ENCODE assay signal across 8 mouse cellular contexts in the genomic region with DNA sequence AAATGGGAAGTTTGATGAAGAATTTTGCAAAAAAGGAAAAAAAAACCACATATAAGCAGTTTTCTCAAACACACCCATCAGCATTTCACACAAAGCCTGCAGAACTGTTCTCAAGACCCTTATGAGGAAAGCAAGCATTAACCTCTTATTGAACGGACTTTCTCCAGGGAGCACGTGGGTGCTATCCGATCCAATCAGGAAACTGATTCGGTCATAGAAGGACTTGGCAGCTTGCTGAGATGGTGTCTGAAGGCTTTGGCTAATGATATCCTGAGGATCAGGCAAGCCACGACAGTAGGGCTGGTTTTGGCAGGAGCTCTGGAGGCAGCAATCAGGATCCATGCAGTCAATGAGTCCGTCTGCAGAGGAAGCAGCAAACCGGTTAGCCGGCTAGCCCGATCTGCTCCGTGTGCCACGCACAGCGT.
A peak's percentile ranks its signal among the peaks of the same experiment; 100 is the strongest.
DNase-seq lines count a peak whose midpoint lies in the region; ATAC-seq lines count a peak whose summit lies in the region.

No protein-coding gene starts in this region.

- no peaks in the 10 kb centered on the region for H3K27me3 ChIP-seq in hindbrain, embryonic 11.5 days (ENCODE audit: control insufficient read depth, insufficient read depth, low read length)
- no peaks in the 10 kb centered on the region for H3K27me3 ChIP-seq in hindbrain, embryonic 10.5 days (ENCODE audit: insufficient read depth, poor library complexity, severe bottlenecking)
- H3K27me3 ChIP-seq in embryonic facial prominence, embryonic 13.5 days: no peaks in the 10 kb centered on the region

- 61% methylated on average over 12 of the region's 12 CpGs for WGBS in hindbrain, embryonic 11.5 days
- 67% methylated on average over 12 of the region's 12 CpGs for WGBS in hindbrain, embryonic 10.5 days
- WGBS in embryonic facial prominence, embryonic 13.5 days: 31% methylated on average over 12 of the region's 12 CpGs

- H3K4me2 ChIP-seq in hindbrain, embryonic 11.5 days (replicated peaks; ENCODE audit: low read depth, low read length): no peak overlapping the region
- H3K4me2 ChIP-seq in embryonic facial prominence, embryonic 13.5 days: peak overlapping the region; percentile 36

- no peaks in the 10 kb centered on the region for H3K4me1 ChIP-seq in hindbrain, embryonic 11.5 days (replicated peaks; ENCODE audit: control insufficient read depth, insufficient read depth, low read length)
- peaks cover 11% of the 10 kb centered on the region; the same call in 1 of the 2 replicates for H3K4me1 ChIP-seq in hindbrain, embryonic 10.5 days (replicated peaks)
- H3K4me1 ChIP-seq in embryonic facial prominence, embryonic 13.5 days: peaks cover 14% of the 10 kb centered on the region

- ATAC-seq in hindbrain, embryonic 11.5 days (ENCODE audit: low FRiP score): peak; percentile 49; the same call in 1 of the 2 replicates
- ATAC-seq in embryonic facial prominence, embryonic 13.5 days (ENCODE audit: insufficient number of reproducible peaks, insufficient read depth, low FRiP score, low TSS enrichment, low read depth): peak; percentile 62; the same call in 1 of the 2 replicates
- no peak for ATAC-seq in monocyte, adult 5-6 weeks (replicated peaks; ENCODE audit: insufficient number of reproducible peaks, low FRiP score, low TSS enrichment, poor library complexity, severe bottlenecking)

- H3K9ac ChIP-seq in hindbrain, embryonic 11.5 days (ENCODE audit: low read depth, low read length): no peak overlapping the region
- no peak overlapping the region for H3K9ac ChIP-seq in embryonic facial prominence, embryonic 13.5 days

- H3K9me3 ChIP-seq in hindbrain, embryonic 11.5 days (ENCODE audit: control insufficient read depth, low read length): no peaks in the 10 kb centered on the region
- no peaks in the 10 kb centered on the region for H3K9me3 ChIP-seq in hindbrain, embryonic 10.5 days
- H3K9me3 ChIP-seq in embryonic facial prominence, embryonic 13.5 days: no peaks in the 10 kb centered on the region

- no peak overlapping the region for H3K27ac ChIP-seq in hindbrain, embryonic 11.5 days (ENCODE audit: low read depth, low read length)
- H3K27ac ChIP-seq in hindbrain, embryonic 10.5 days: no peak overlapping the region
- H3K27ac ChIP-seq in embryonic facial prominence, embryonic 13.5 days: peak overlapping the region; percentile 44; the same call in 1 of the 2 replicates

- DNase-seq in hindbrain, embryonic 11.5 days (ENCODE audit: low spot score): peak; percentile 27
- no peak for DNase-seq in hindbrain, embryonic 10.5 days (ENCODE audit: low spot score)
- peak; percentile 59 for DNase-seq in Muller cell, postnatal 12 days (ENCODE audit: inconsistent ontology term)
- DNase-seq in layer of hippocampus, postnatal 14 days (ENCODE audit: low spot score in 2 of 2): peak; percentile 39 to 46
- DNase-seq in testis, postnatal 14 days (ENCODE audit: low spot score): no peak
- no peak for DNase-seq in thymus, postnatal 25 days

- H3K36me3 ChIP-seq in hindbrain, embryonic 11.5 days (ENCODE audit: control insufficient read depth, insufficient read depth, low read length): no peaks in the 10 kb centered on the region
- peaks cover 57% of the 10 kb centered on the region for H3K36me3 ChIP-seq in hindbrain, embryonic 10.5 days
- H3K36me3 ChIP-seq in embryonic facial prominence, embryonic 13.5 days: peaks cover 35% of the 10 kb centered on the region

- no peak overlapping the region for H3K4me3 ChIP-seq in hindbrain, embryonic 11.5 days (ENCODE audit: low read depth, low read length)
- H3K4me3 ChIP-seq in hindbrain, embryonic 10.5 days: no peak overlapping the region
- H3K4me3 ChIP-seq in embryonic facial prominence, embryonic 13.5 days: no peak overlapping the region

Comparison
In these comparisons a context has a peak if more than half of its experiments do, and no peak if none do; other contexts are left out.
1. DNase-seq: peak in hindbrain, embryonic 11.5 days (single experiment), Muller cell, postnatal 12 days (single experiment) and layer of hippocampus, postnatal 14 days (2 of 2); none in hindbrain, embryonic 10.5 days (single experiment), testis, postnatal 14 days (single experiment) and thymus, postnatal 25 days (single experiment).